Mouse (Mus musculus) left cerebral cortex, postnatal 25 days (tissue): ENCODE results near the gene Zbtb46. TPM values are rescaled to one million over a fixed set of nuclear protein-coding genes. Genes with fewer than 3 reads are reported as not detected.
A peak's percentile ranks its signal among the peaks of the same experiment; 100 is the strongest.

Experiments used
- DNase-seq, 2 experiments: peaks; one replicate each; pipeline ENCODE4 v3.0.0; 2022; ENCODE audit warnings: low spot score in 2 of 2, mixed read lengths in 1 of 2
- intact Hi-C: fragments of 180-260 bp; cut with DNase I; formaldehyde crosslinking; loops from one replicate; pipeline ENCODE4 v1.15.1; 2025
- total RNA-seq, 2 experiments: library from RNA; stranded (reverse); gene quantifications; 2 replicates each; pipeline ENCODE4 v1.2.3; 2021

The Zbtb46 gene
- total RNA-seq, 2 experiments from 2014 or later, result 11.2 to 15.3 TPM

DNA sequence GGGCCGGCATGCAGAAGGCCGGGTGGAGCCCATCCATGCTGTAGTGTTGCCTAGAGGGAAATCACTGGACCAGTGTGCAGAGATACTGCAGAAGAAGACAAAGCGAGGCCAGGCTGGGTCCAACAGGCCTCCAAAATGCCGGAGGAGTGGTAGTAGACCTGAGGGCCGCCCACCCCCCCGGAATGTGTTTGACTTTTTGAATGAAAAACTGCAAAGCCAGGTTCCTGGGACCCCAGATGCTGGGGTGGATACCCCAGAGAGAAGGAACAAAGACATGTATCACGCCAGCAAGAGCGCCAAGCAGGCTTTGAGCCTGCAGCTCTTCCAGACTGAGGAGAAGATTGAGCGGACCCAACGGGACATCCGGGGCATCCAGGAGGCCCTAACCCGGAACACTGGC, 79.4 kb downstream of the Zbtb46 start, which contains the start of gene Lime1:
Gene Lime1, plus strand, starts transcription at position 301 of the 400 bp plus-strand sequence.
- intact Hi-C loops, result no loop called here
- no peak for DNase-seq

DNA sequence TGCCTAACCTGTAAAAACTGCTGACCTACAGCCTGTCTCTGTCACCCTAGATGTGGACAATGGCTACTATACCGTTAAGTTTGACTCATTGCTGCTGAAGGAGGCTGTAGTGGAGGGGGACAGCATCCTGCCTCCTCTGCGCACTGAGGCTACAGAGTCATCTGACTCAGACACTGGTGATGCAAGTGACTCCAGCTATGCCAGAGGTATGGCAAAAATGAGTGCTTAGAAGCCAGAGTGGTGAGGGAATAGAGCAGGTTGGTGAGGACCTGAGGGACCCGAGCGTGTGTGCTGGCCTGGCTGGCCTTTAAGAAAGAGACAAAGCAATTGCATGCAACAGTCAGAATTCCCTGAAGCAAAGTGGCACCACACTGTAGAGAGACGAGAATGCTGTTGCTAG, 80.5 kb downstream of the Zbtb46 start:
- intact Hi-C loops, result no loop called here
- DNase-seq, result no peak

DNA sequence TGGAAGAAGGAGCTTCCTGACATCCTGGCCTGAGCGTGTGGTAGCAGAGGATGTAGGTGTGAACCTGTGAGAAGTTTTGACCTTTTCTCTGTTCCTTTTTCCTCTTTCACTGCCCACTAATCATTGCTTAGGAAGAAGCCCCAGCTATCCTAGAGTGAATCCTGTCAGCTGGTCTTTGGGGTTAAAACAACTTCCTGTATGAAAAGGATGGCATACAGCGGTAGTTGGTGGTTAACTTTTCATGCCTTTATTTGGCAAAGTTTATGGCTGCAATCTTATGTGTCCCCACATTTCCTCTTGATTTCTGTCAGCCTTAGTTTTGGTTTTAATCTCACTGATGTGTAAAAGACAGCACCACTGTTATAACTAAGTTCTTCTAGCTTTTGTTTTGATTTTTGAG, 82.0 kb downstream of the Zbtb46 start:
- intact Hi-C loops, result no loop called here
- DNase-seq, result no peak

DNA sequence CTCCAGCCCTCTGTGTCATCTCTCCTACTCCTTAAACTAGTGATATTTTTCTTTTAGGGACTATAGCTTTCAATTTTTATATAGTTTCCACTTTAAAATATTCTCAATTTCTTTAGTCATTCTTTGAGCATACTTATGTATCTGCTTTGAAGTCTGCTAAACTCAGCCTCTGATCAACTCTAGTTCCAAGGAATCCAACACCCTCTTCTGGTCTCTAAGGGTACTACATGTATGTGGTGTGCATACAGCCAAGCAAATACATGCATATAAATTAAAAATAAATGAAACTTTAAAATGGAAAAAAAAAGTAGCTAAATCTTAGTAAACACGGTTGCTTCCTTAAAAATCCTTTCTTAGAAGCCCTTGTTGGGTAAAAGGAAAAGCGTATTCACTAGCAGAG, 83.4 kb downstream of the Zbtb46 start:
- no peak for DNase-seq
- intact Hi-C loops, result no loop called here

DNA sequence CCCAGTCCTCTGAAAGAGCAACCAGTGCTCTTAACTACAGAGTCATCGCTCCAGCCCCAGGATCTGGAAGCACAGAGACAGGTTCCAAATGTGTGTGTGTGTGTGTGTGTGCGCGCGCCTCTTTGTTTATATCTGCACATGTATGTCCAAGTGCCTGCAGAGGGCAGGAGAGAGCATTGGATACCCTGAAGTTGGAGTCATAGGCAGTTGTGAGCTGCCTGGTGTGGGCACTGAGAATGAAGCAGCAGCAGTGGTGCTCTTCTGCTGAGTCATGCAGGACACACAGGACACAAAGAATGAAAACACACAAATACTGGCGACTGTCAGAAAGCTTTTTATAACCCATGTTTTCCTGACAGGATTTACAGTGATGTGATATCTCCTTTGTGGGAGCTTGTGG, 89.2 kb downstream of the Zbtb46 start:
- intact Hi-C loops, result no loop called here

DNA sequence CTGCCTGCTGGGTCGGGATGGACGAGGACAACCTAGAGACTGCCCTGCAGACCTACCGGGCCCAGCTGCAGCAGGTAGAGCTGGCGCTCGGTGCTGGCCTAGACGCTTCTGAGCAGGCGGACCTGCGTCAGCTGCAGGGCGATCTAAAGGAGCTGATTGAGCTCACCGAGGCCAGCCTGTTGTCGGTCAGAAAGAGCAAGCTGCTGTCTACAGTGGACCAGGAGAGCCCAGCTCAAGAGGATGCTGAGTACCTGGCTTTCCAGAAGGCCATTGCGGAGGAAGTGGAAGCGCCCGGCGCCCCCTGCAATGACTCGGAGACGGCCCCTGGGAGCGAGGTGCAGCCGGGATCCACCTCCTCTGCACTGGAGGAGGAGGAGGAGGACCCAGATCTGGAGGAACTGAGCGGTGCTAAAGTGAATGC, 93.6 kb downstream of the Zbtb46 start:
- intact Hi-C loops, result no loop called here
- DNase-seq, result no peak

More for the DNA sequence above, 89.2 kb downstream of the Zbtb46 start:
- DNase-seq, result no peak

DNA sequence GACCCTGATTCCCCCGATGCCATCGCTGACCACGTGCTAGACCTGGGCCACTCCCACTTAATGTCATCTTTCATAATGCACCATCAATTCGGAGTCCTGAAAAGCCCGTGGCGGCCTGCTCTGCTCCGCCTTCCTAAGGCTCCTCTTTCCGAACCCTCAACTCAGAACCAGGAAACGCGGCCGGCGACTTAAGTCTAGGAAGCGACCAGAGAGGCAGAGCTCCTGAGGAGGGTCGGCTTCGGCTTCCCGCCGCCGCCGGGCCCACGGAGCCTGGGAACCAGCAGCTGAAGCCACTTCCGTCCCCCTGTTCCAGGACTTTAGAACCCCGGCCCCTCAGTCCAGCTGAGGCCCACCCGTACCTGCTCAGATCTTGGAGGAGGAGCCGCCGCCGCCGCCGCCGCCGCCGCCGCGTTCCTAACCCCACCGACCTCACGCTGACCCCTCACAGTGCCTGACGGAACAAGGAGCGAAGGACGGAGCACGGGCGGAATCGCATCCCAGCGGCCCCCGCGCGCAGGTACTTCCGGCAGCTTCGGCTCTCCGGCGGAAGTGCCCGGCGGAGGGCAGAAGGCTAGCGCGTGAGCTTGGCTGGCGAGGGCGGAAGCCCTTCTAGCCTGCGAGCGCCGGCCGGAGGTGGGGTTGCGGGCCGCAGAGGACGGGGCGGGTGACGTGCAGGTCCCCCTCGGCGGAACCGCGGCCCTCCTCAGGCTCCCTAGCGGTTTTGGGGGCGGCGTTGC, 94.2 kb downstream of the Zbtb46 start, which contains the start of the genes Zgpat and Arfrp1:
Gene Zgpat, plus strand, starts transcription at position 69 of the 737 bp plus-strand sequence.
Gene Arfrp1, minus strand, starts transcription at position 545 of the 737 bp plus-strand sequence.
- intact Hi-C loops, result no loop called here

DNA sequence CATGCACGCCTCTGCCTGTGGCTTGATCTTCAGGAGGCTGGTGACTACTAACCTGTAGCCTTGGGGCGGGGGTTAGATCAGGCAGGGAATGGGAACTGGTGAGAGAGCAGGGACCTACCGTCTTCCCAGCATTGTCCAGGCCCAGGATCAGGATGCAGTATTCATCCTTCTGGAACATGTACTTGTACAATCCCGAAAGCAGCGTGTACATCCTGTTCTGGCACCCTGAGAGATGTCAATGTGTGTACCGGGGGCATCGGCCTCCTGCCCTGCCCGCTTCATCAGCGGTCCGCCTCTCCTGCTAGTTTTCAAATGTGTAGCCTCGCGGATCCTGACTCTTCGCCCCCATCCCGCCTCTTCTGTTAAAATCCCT, 94.8 kb downstream of the Zbtb46 start:
- intact Hi-C loops, result no loop called here
- DNase-seq, result no peak

More for the DNA sequence above, 94.2 kb downstream of the Zbtb46 start, which contains the start of the genes Zgpat and Arfrp1:
- peak; percentile 91 to 93 for DNase-seq

DNA sequence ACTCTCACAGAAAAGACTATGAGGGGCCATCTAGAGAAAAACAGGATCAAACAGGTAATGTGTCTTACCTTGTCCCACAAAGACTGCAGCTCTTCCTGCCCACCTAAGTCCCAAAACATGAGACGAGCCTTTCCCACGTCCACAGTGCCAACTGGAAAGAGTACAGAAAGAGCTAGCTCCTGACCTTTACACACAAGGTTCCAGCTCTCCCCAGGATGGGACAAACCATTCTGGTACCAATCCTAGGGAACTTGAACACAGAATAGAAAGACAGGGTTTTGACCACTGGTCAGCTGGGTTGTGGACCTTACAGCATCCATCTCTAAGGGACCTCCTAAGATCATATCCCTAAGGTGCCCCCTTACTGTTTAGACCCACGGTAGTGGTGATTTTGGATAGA, 95.3 kb downstream of the Zbtb46 start:
- intact Hi-C loops, result no loop called here

DNA sequence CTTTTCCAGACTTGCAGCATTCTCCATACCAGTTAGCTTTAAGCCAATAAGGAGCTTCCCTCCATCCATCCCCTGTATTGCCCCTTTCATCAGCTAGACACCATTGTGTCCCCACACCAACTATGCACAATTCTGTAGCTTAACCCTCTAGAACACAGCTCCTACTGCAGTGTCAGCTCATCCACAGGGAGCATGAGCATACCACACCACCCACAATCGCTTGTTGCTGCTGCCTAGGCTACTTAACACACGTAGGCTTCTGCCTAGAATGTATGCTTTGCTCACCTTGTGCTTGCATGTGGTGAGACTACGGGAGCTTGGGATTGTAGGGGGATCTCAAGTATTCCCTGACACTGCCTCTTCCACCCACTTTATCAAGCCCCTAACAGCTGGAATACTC, 102.4 kb downstream of the Zbtb46 start:
- intact Hi-C loops, result no loop called here
- peak in 1 of 2 experiments; percentile 10 for DNase-seq

More for the DNA sequence above, 95.3 kb downstream of the Zbtb46 start:
- DNase-seq, result no peak

DNA sequence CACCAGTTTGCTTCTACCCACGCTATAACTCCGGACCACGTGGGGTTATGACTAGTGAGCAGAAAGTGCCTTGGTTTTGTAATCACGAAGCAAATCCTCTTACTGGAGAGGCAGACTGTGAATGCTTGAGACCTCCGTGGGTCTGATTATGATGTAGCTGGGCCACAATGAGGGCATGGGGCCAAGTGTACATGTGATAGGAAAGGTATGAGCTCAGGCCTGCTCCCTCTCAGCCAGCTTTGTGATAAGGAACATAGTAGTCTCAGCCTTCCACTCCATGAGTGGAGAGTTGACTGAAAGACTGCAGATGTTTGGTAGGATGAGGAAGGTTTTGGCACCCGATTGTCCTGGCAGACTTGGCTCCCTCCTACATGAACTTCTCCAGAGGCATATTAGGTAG, 116.5 kb downstream of the Zbtb46 start:
- intact Hi-C loops, result no loop called here
- no peak for DNase-seq

DNA sequence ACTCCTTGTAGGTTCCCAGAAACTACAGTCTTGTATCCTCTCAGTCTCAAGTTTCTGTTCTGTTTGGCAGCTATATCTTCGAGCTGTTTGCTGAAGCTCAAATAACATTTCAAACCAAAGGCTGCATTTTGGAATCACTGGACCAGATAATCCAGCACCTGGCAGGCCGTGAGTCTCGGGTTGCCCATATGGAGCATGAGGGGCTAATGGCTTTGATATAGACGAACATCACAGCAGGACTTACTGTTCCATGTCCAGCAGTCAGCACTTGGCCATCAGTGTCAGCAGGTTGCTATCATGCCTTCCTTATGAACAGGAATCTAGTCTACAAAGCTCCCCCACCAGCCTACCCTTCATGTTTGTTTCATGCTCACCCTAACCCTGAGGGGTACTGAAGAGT, 118.8 kb downstream of the Zbtb46 start:
- intact Hi-C loops, result no loop called here
- DNase-seq, result no peak

Other genes with a start within 250 kb of the Zbtb46 start
- gene Srms, start 246.2 kb downstream of the Zbtb46 start, total RNA-seq, result under 1 TPM in 1 of 2 experiments, not detected in 1; 0.21 TPM
- under 1 TPM in 1 of 2 experiments, not detected in 1; 0.30 TPM for gene Fndc11, start 239.4 kb downstream of the Zbtb46 start, total RNA-seq
- 1 to 10 TPM; 2.2 to 2.5 TPM for gene Helz2, start 217.4 kb downstream of the Zbtb46 start, total RNA-seq
- 10 to 100 TPM; 21.3 to 23.9 TPM for gene Gmeb2, start 171.4 kb downstream of the Zbtb46 start, total RNA-seq
- gene Stmn3, start 144.9 kb downstream of the Zbtb46 start, total RNA-seq, result 100 to 1,000 TPM; 631 to 689 TPM
- 10 to 100 TPM; 29.8 to 34.9 TPM for gene Rtel1, start 139.7 kb downstream of the Zbtb46 start, total RNA-seq
- 10 to 100 TPM; 64.8 to 68.0 TPM for gene Zgpat, start 94.5 kb downstream of the Zbtb46 start, total RNA-seq
- 10 to 100 TPM; 39.5 to 41.4 TPM for gene Arfrp1, start 94.0 kb downstream of the Zbtb46 start, total RNA-seq
- 10 to 100 TPM; 35.8 to 39.1 TPM for gene Lime1, start 79.3 kb downstream of the Zbtb46 start, total RNA-seq
- not detected for gene Abhd16b, start 33.8 kb upstream of the Zbtb46 start, total RNA-seq
- gene Tpd52l2, start 37.7 kb upstream of the Zbtb46 start, total RNA-seq, result 10 to 100 TPM; 74.7 to 76.8 TPM
- 100 to 1,000 TPM; 289 to 296 TPM for gene Dnajc5, start 61.1 kb upstream of the Zbtb46 start, total RNA-seq
- gene Uckl1, start 125.5 kb upstream of the Zbtb46 start, total RNA-seq, result 10 to 100 TPM; 44.2 to 50.5 TPM
- 10 to 100 TPM; 51.0 to 51.7 TPM for gene Prpf6, start 132.4 kb upstream of the Zbtb46 start, total RNA-seq
- gene Zfp512b, start 133.4 kb upstream of the Zbtb46 start, total RNA-seq, result 10 to 100 TPM; 76.5 to 89.2 TPM
- gene Samd10, start 139.8 kb upstream of the Zbtb46 start, total RNA-seq, result 10 to 100 TPM; 19.4 to 20.2 TPM
- not detected for gene Gm29797, start 197.6 kb upstream of the Zbtb46 start, total RNA-seq
- 10 to 100 TPM; 10.9 to 11.4 TPM for gene Sox18, start 212.2 kb upstream of the Zbtb46 start, total RNA-seq
- 10 to 100 TPM; 61.9 to 63.3 TPM for gene Tcea2, start 220.9 kb upstream of the Zbtb46 start, total RNA-seq
- gene Rgs19, start 234.6 kb upstream of the Zbtb46 start, total RNA-seq, result 10 to 100 TPM; 30.2 to 35.3 TPM
- not detected for gene Lkaaear1, start 239.0 kb upstream of the Zbtb46 start, total RNA-seq